Mouse (Mus musculus): Measurements from ENCODE around the gene Gm5134. TPM values are rescaled to one million over a fixed set of nuclear protein-coding genes. Genes with fewer than 3 reads are reported as not detected.
A peak's percentile ranks its signal among the peaks of the same experiment; 100 is the strongest.

Gm5134 gene
- total RNA-seq, 4 experiments from 2014 or later = 0.17 to 0.20 TPM; not detected in 2

DNA sequence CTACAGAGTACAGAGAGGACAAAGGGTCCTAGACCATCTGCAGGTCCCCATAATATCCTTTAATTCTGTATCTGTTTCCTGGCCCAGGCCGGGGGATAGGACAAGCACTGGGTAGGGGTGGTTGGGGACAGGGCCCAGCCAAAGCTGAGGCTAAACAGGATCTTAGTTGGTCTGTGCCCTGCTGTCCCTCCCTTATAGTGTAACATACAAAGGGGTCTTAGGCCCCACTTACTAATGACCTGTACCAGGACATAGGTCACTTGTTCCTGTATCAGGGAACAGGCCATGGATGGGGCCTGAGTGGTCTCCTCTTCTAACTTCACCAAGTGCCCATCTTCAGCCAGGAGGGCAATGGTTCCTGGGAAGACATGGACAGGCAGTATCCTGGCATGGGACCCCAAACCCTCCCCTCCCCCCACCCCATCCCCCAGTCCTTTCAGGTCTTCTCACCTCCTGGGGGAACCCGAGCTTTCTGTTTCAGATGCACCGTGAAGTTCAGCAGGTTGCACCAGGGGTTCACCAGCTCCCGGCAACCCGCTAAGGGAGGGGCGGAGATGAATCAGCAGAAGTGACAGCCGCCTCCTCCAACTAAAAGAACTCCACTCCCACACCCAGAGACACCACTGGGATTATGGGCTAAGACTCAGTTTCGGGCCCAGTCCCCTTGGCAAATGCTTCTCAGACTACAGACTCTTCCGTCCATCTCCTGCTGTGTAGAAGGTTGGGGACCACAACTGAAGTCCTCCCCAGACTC, 14.7 kb upstream of the Gm5134 start:
- DNase-seq (ENCODE audit: low spot score in 2 of 2) = no peak

DNA sequence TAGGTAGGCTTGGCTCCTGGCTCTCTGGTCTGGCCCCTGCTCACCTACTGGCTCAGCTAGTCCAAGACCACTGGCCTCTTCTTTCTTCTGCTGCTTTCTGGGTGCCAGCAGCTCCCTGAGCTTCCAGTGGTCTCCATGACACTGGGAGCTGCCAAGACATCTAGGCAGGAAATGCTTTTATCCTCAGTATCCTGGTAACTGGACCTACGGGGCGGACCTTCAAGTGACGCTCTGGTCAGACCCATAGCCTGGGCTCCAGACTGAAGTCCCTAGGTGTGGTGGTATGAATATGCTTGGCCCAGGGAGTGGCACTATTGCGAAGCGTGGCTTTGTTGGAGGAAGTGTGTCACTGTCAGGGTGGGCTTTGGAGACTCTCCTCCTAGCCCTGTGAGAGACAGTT, 13.8 kb upstream of the Gm5134 start, which contains the start of gene Gm867:
TSS of gene Gm867 (minus strand) at position 153 of the 400 bp plus-strand sequence.
- no peak for DNase-seq (ENCODE audit: low spot score in 2 of 2)

DNA sequence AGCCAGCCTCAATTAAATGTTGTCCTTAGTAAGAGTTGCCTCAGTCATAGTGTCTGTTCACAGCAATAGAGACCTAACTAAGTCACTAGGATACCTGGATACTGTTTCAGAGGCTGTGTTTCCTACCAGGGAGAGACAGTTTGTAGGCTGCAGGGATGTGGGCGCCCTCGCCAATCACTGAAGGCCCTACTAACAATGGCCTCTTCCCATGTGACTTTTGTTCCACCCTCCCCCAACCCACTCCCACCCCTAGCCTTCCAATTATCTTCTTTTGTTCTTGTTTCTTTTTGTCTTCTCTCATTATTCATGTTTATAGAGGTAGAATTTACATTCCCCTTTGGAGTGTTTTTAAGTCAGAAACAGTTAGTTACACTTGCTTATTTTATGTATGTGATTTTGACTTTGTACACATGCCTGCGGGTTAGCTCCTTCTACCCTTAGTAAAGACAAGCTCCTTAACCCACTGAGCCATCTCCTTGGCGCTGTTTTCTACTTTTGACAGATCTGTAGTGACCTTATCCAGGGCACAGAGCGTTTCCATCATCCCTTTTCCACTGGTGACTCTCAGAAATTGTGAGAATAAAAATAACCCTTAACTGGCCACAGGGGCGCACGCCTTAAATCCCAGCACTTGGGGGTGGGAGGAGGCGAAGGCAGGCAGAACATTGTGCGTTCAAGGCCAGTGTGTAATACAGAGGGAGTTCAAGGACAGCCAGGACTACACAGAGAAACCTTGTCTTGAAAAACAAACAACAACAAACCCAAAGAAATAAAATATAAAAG, 13.1 kb upstream of the Gm5134 start:
- DNase-seq (ENCODE audit: low spot score in 2 of 2) = no peak

DNA sequence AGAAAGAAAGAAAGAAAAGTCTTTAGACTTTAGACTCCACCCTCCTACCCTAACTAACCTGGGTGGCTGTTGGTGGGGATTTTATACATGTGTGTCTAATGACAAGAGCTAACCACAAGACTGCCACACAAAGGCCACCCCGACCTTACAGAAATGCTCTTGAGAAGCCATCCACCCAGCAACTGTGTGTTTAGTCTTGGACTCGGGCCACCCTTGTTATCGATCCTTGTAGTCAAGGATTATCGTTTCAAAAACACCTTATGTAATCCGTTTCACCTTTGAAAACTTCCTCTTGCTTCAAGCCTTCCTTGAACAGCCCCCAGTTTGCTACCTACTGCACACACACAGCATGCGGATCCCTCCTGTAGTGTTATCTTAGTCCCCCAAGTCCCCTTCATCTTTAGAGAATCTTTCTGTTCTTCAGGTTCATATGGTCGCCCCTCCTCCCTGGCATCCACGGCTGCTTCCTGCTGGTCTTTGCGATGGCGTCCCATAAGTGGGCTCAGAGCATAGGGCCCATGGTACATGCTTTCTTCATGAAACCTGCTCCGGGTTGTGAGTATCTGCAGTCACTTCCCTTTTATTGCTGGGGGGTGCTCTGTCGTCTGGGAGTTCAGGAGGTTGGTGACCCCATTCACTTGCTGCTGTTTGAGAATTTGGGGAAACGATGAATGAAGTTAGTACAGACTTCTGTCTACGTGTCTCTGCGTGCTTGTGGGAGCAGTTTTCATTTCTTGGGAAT, 11.4 kb upstream of the Gm5134 start, which contains the start of gene Vpreb3:
TSS of gene Vpreb3 (plus strand) at position 322 of the 742 bp plus-strand sequence.
- no peak for DNase-seq (ENCODE audit: low spot score in 2 of 2)

DNA sequence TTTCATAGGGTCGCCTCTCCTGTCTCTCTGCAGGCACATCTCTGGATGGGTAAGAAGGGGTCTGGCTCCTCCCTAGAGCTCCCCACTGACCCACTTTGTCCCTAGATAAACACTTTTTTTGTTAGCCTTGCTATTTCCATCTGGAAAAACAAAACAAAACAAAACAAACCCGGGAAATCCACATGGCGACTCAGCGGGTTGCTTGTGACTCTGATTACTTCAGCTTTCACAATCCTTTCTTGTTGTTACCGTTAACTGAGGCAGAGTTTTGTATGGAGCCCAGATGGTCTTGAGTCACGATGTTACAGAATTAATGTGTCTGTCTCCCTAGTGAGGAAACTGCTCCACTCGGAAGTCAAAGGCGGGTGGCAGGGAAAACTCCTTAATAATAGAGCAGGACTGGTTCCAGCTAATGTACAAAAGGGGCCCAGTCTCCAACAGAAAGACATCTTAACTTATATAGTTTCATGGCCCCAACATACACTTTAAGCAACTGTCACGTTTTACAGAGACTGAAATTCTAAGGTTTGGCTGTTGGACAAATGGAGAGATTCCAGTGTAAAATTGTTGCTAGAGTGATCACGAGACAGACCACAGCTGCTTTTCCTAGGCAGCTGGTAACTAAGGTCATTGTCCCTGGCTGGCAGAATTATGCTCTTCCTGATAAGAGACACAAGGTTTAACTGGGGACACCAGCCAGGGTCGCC, 10.1 kb upstream of the Gm5134 start:
- DNase-seq (ENCODE audit: low spot score in 2 of 2) = no peak

DNA sequence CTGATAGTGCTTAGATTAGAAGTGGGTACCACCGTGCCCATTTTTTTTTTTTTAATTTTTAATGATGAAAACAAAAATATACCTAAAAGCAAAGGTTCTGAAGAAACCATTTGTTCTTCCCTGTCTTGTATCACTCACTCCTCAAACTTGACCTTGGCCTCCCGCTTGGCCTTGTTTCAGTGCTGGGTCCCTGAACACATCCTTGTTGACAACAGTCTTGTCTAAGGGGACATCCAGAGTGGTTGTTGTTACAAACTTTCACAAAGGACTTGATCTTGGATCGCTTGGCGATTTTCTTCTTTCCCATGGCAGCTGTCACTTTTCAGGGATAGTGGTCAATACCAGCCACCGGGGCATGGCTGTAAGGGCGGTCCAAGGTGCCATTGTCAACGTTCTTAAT, 9.1 kb upstream of the Gm5134 start:
- no peak for DNase-seq (ENCODE audit: low spot score in 2 of 2)

DNA sequence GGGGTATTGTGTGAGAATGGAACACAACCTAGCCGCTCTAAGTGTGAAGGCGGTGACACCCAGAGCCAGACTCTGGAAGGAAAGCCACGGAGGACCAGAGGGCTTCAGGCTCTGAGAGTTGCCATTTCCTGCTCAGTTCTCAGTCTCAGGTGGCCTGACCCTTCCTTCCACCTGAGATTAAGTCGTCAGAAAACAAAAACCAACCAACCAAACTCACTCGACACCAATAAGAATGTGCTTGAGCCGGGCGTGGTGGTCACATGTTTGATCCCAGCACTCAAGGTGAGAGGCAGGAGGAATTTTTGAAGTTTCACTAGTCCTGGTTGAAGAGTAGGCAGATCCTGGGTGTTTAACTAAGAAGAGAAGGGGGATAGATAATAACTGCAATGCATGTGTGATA, 8.4 kb upstream of the Gm5134 start:
- DNase-seq (ENCODE audit: low spot score in 2 of 2) = no peak

DNA sequence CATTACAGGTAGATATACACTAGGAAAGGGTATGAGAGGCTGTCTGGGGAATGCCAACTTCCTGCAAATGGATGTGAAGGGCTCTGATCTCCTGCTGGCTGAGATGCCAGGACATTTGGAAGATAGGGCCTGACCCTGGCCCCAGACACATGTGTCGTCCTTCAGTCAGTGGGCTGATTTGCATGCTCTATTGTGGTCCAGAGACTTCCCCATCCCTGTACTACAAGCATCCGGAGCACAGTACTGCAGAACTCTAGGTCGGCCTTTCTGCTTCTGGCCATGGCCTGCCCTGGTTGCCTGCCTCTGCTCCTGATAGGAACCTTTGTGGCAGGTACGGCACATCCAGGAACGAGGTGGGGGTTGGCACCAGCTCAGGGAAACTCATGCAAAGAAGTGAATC, 6.2 kb upstream of the Gm5134 start:
- DNase-seq (ENCODE audit: low spot score in 2 of 2) = no peak

DNA sequence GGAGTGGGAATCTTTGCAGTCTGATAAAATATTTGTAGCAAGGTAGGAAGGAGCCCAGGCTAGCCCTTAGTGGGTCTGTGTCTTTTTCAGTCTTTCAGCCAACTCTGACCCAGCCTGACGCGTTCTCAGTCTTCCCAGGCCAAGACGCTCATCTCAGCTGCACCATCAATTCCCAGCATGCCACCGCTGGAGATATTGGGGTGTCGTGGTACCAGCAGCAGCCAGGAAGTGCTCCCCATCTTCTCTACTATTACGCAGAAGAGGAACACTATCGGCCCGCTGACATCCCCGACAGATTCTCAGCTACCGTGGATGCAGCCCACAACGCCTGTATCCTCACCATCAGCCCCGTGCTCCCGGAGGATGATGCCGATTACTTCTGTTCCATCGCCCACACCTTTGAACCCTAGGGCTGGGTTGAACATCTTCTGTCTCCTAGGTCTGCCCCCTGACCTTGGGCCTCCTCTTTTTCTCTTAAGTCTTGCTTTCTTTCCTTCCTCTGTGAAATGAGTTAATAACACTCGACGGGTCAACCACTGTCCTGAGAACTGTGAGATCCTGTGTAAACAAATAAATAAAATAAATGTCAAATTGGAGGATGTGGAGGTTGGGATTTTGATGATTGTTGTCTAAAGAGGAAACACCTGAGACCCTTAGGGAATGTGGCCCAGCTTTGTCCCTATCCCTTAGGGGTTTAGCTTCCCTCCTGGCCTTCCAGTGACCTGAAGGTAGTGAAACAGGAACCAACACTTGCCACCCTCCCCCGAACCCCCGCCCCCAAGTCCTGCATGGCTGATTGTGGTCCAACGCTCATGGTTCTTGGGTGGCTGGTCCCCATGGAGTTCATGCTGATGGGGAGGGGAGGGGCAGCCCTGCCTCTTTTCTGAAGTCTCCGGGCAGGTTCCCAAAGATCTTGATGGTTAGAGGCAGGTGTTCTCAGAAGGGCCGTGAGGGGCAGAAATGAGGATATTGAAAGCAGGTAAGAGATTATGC, 5.0 kb upstream of the Gm5134 start:
- no peak for DNase-seq (ENCODE audit: low spot score in 2 of 2)

DNA sequence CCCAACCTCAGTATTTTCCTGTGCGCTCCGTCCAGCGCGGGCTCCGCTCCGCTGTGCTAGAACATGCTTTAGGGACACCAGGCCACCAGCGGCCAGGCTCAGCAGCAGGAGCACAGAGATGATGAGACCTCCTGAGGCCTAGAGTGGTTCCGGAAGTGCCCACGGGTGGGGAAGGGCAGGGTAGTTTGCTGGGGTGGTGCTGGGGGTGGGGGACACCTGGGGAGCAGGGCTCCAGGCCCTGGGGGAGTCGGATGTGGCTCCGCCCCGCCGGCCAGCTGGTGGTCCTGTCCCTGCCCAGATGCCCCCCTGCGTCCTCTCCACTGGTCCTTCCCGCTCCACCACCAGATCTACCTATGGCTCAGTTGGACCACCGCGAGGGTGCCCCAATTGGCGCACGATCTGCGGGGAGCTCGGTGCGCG, 3.5 kb upstream of the Gm5134 start:
- no peak for DNase-seq (ENCODE audit: low spot score in 2 of 2)

DNA sequence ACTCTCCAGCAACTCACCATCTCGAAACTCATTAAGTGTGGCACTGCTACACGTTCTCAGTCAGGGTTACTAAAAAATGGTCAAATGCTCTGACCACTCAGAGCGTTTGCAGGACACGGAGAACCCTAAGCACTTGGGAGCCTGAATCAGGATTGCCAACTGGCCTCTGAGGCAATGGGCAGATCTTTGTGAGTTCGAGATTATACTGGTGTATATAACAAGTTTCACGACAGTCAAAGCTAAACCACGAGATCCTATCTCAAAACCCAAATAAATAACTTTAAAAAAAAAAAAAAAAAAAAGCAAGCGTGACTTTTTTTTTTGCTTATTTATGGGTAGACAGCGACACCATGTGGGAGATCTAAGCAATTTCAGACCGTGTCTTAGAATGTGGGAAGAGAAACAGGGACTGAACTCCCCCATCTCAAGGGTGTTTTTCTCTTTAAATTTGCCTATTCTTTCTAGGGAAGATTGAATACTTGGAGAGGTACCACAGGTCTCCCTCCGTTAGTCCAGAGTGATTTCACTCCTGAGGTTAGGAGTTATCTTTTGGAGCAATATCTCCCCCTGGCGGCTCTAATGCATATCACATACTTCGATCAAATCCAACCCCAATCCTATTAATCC, 2.8 kb upstream of the Gm5134 start:
- peak in 1 of 2 experiments; percentile 50 for DNase-seq (ENCODE audit: low spot score in 2 of 2)

DNA sequence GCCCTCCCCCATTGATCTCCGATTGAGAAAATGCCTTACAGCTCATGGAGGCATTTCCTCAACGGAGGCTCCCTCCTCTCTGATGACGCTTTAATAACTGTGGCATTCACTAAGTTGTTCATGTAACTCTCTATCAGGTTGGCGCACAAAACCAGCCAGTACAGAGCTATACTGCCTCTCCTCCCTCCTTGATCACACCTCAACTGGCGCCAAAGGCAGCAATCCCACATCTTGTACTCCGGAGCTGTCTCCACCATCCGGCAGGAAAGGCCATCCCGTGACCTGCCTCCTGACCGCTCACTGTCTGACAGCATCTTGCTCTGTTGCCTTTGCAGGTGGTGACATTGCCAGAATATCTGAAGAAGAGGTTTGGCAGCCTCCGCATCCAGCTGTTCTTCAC, 19.5 kb downstream of the Gm5134 start:
- DNase-seq (ENCODE audit: low spot score in 2 of 2) = no peak

DNA sequence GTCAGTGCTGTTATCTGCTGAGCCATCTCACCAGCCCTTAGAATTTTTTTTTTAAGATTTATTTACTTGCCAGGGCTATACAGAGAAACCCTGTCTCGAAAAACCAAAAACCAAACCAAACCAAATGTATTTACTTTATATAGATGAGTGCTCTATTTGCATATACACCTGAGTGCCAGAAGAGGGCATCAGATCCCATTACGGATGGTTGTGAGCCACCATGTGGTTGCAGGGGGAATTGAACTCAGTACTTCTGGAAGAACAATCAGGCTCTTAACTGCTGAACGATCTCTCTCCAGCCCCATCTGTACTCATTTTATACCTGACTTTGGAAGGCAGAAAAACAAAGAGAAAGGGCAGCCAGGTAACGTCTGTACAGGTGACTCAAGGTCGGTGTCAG, 20.9 kb downstream of the Gm5134 start:
- no peak for DNase-seq (ENCODE audit: low spot score in 2 of 2)

DNA sequence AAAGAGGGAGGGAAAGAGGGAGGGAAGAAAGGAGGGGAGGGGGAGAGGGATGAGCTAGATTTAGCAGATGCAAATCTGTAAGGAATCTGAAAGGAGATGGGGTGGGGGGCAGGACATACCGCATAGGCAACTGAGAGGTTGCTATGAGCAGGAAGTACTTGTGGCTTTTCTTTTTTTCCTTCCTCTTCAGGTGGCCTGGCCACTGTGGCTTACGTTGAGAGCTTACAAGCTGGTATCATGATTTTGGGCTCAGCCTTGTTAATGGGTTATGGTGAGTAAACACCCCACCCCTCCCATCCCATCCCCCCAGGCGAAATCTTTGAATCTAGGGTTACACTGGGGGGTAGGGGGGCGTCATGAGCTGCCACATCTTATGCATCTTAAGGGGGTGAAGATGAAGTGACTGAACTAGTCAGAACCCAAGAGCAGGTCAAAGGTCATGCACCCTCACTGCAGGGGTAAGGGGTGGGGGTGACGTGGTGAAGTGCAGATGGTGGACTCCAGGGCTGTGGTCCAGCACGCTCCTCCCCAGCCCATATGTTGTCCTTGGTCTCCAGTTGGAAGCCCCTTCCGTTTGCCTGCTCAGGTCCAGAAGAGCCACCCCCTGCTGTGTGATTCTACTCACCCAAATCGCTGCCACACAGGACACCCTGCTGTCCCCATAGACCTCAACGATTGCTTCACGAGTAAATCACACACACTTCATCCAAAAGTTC, 24.0 kb downstream of the Gm5134 start:
- DNase-seq (ENCODE audit: low spot score in 2 of 2) = no peak

DNA sequence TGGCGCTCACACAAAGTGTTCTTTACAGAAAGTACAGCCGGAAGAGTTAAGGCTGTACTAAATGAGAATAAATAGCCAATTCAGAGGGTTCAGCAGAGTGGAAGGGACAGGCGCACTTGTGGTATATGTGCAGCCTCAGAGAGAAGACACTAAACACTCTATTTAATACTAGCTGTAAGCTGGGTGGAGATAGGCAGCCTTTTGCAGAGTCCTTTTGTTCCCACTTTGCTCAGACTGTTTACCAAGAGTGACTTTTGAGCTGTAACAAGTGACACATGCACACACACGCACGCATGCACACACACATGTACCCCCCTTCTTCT, 24.5 kb downstream of the Gm5134 start:
- no peak for DNase-seq (ENCODE audit: low spot score in 2 of 2)

DNA sequence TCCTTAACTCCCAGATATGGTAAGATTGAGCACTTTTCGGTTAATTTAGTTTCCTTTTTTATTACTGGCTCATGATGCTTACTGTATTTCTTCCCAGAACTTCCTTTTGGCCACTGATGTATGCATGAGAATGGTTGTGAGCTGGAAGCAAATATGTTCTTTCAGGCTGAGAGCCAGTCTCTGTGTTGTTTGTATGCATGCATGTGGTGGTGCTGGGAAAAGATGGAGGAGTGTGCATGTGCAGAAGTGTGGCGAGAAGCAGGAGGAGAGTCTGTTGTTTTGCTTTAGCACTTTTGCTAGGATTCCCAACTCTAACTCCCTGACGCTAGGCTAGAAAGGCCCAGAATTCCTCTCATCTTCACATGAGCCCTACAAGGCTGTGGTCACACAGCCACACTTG, 25.1 kb downstream of the Gm5134 start:
- no peak for DNase-seq (ENCODE audit: low spot score in 2 of 2)

DNA sequence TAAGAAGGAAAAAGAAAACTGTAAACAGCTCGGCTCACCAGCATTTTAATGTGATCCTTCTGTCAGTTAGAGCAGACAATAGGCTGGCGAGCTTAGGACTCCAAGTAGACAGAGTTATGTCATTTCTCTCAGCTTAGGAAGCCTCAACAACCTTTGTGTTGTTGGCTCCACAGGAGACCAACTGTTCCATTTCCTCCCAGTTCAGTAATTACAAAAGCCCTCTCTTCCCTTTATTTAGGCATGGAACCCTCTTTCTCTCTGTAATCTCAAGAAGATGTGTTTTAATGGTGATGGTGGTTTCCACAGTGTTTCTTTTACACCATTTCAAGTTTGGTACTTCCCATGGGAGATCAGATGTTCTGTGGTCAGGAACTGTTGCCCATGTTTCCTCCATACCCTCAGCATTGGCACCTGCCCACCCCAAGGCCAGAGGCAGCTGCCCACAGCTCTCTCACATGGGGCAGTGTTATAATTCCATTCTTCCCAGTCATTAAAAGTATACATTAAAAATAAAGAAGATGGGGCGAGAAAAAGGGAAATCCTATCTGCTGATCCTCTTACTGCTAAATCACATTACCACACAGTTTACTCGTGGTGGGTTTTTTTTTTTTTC, 36.2 kb downstream of the Gm5134 start:
- DNase-seq (ENCODE audit: low spot score in 2 of 2) = no peak

DNA sequence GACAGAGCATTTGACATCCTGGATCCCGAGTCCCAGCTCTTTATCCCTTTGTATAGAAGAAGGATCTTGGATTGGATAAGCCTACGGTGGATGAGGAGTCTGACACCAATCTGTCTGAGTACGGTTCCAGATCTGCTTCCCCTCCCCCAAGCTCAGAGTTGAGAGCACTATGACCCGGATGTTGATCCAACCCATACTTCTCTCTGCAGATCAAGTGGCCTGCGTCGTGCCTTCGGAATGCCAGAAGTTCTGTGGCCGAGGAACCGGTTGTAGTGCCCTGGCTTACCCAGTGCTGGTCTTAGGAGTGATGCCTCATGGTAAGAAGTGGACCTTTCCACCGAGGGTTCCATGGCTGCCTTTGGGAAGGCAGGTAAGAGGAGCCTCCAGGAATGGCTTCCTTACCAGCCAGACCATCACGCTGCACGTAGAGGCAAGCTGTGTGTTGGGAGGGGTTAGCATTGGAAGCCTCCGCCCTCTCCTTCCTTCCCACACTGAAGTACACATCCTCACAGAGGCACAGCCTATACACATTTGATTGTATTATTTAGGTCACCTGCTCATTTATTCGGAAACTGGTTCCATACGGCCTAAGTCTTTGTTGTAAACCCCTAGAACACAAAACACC, 39.4 kb downstream of the Gm5134 start:
- no peak for DNase-seq (ENCODE audit: low spot score in 2 of 2)

All from layer of hippocampus, adult 8-10 months (tissue).